Mouse (Mus musculus) stomach, embryonic 16.5 days (tissue): ENCODE measurements around the gene Gm28308. TPM values are rescaled to one million over a fixed set of nuclear protein-coding genes. Genes with fewer than 3 reads are reported as not detected.

ENCODE experiments used
- ATAC-seq: fragments of 200-750 bp; cut with Nextera tagmentation; 2 replicates; pipeline ENCODE4 v1.8.0; 2017; ENCODE audit warnings: moderate number of reproducible peaks, moderate TSS enrichment; ENCODE audit not compliant: insufficient read depth, low FRiP score
- H3K27ac ChIP-seq: fragments of 300-500 bp; sonication (generic); 2 replicates; pipeline ENCODE4 v1.5.1; 2014; ENCODE audit warnings: low read length
- H3K27me3 ChIP-seq: fragments of 300-500 bp; sonication (generic); 2 replicates; pipeline ENCODE4 v1.6.1; 2014; ENCODE audit warnings: low read length, control low read depth, mixed read lengths; ENCODE audit not compliant: control insufficient read depth, insufficient read depth
- H3K36me3 ChIP-seq: fragments of 300-500 bp; sonication (generic); 2 replicates; pipeline ENCODE4 v1.6.1; 2014; ENCODE audit warnings: low read length; ENCODE audit not compliant: control insufficient read depth, insufficient read depth
- H3K4me1 ChIP-seq: fragments of 300-500 bp; sonication (generic); 2 replicates; pipeline ENCODE4 v1.6.1; 2014; ENCODE audit warnings: low read length, control low read depth, mixed read lengths; ENCODE audit not compliant: control insufficient read depth, insufficient read depth
- H3K4me2 ChIP-seq: fragments of 300-500 bp; sonication (generic); 2 replicates; pipeline ENCODE4 v1.6.1; 2014; ENCODE audit warnings: low read depth, low read length, mixed read lengths
- H3K4me3 ChIP-seq: fragments of 300-500 bp; sonication (generic); replicated peaks from 2 replicates; pipeline ENCODE4 v1.5.1; 2014; ENCODE audit warnings: mild to moderate bottlenecking, low read length
- H3K9ac ChIP-seq: fragments of 300-500 bp; sonication (generic); 2 replicates; pipeline ENCODE4 v1.6.1; 2014; ENCODE audit warnings: low read length
- H3K9me3 ChIP-seq: fragments of 300-500 bp; sonication (generic); replicated peaks from 2 replicates; pipeline ENCODE4 v1.6.1; 2016; ENCODE audit warnings: low read length, control low read depth; ENCODE audit not compliant: control insufficient read depth
- WGBS: fragments of 180-500 bp; shearing (Covaris S2); extraction: QIAGEN DNeasy Blood & Tissue Kit; methylation state at CpG from one replicate; pipeline ENCODE4 v1.1.7; 2014; 5-methylcytosine and 5-hydroxymethylcytosine counted together
- polyA plus RNA-seq: library from polyadenylated mRNA; unstranded; fragments of >200 nt; fragmentation: Nextera tagmentation; extraction: Ambion mirVana; gene quantifications from 2 replicates; pipeline ENCODE4 v1.2.1, GENCODE M21; 2015

Gene Gm28308
- polyA plus RNA-seq, 1 experiment from 2014 or later: not detected

- Histone ChIP-seq H3K4me2 (no peak overlapping the region), H3K9ac (no peak overlapping the region), H3K27me3 (peaks cover 94% of the 10 kb centered on the region), H3K9me3 (no peaks in the 10 kb centered on the region), H3K4me1 (peaks cover 8% of the 10 kb centered on the region), H3K36me3 (no peaks in the 10 kb centered on the region), H3K27ac (no peak overlapping the region), H3K4me3 (no peak overlapping the region)
- 3% methylated on average over 9 of the region's 9 CpGs for WGBS
- ATAC-seq: no peak
Observed at GRCm38 (mm10) chr6:52241001-52241621, 28.0 kb upstream of the Gm28308 start.

GRCm38 (mm10) chr6:52240389-52241000 lies 27.4 kb upstream of the Gm28308 start, which contains the start of gene Hoxa10:
Hoxa10 (minus strand) TSS chr6:52240854.
- peak; percentile 53 for ATAC-seq
- Histone ChIP-seq H3K27ac (no peak within 1 kb of the TSS), H3K27me3 (peaks cover 94% of the 10 kb centered on the region)

GRCm38 (mm10) chr6:52239625-52240388 lies 26.7 kb upstream of the Gm28308 start:
- Histone ChIP-seq H3K4me3 (peak overlapping the region; percentile 19), H3K9me3 (no peaks in the 10 kb centered on the region), H3K27me3 (peaks cover 94% of the 10 kb centered on the region), H3K4me2 (peak overlapping the region; percentile 30), H3K27ac (no peak overlapping the region), H3K36me3 (no peaks in the 10 kb centered on the region), H3K4me1 (peaks cover 4% of the 10 kb centered on the region; the same call in 1 of the 2 replicates), H3K9ac (no peak overlapping the region)
- WGBS: 2% methylated on average over 30 of the region's 30 CpGs
- ATAC-seq: no peak

More at GRCm38 (mm10) chr6:52240389-52241000, 27.4 kb upstream of the Gm28308 start, which contains the start of gene Hoxa10:
- under 1% methylated on average over 35 of the region's 35 CpGs for WGBS
- H3K36me3 ChIP-seq: no peaks in the 10 kb centered on the region
- H3K9ac ChIP-seq: no peak within 1 kb of the TSS
- H3K4me2 ChIP-seq: peak within 1 kb of the TSS; percentile 30
- H3K4me3 ChIP-seq: peak within 1 kb of the TSS; percentile 19
- no peaks in the 10 kb centered on the region for H3K9me3 ChIP-seq
- peaks cover 8% of the 10 kb centered on the region for H3K4me1 ChIP-seq

- peaks cover 6% of the 10 kb centered on the region; the same call in 1 of the 2 replicates for H3K4me1 ChIP-seq
- no peak overlapping the region for H3K4me3 ChIP-seq
- no peaks in the 10 kb centered on the region for H3K36me3 ChIP-seq
- no peaks in the 10 kb centered on the region for H3K9me3 ChIP-seq
- H3K27me3 ChIP-seq: peaks cover 93% of the 10 kb centered on the region
- H3K4me2 ChIP-seq: no peak overlapping the region
- no peak overlapping the region for H3K27ac ChIP-seq
- H3K9ac ChIP-seq: no peak overlapping the region
- ATAC-seq: no peak
- 3% methylated on average over 7 of the region's 7 CpGs for WGBS
Observed at GRCm38 (mm10) chr6:52238976-52239375, 25.8 kb upstream of the Gm28308 start.

GRCm38 (mm10) chr6:52238155-52238545 lies 25.0 kb upstream of the Gm28308 start:
- peaks cover 8% of the 10 kb centered on the region; the same call in 1 of the 2 replicates for H3K4me1 ChIP-seq
- H3K4me2 ChIP-seq: no peak overlapping the region
- no peak overlapping the region for H3K4me3 ChIP-seq
- H3K27me3 ChIP-seq: peaks cover 92% of the 10 kb centered on the region
- H3K9me3 ChIP-seq: no peaks in the 10 kb centered on the region
- 3% methylated on average over 7 of the region's 7 CpGs for WGBS
- ATAC-seq: no peak
- no peaks in the 10 kb centered on the region for H3K36me3 ChIP-seq
- H3K27ac ChIP-seq: no peak overlapping the region
- no peak overlapping the region for H3K9ac ChIP-seq

GRCm38 (mm10) chr6:52237346-52238154 lies 24.4 kb upstream of the Gm28308 start:
- Histone ChIP-seq H3K9ac (no peak overlapping the region), H3K27me3 (peaks cover 92% of the 10 kb centered on the region), H3K9me3 (no peaks in the 10 kb centered on the region), H3K27ac (no peak overlapping the region), H3K4me1 (peaks cover 8% of the 10 kb centered on the region; the same call in 1 of the 2 replicates), H3K4me3 (no peak overlapping the region), H3K36me3 (no peaks in the 10 kb centered on the region), H3K4me2 (no peak overlapping the region)
- ATAC-seq: no peak
- WGBS: 10% methylated on average over 10 of the region's 10 CpGs

GRCm38 (mm10) chr6:52236806-52237205 lies 23.7 kb upstream of the Gm28308 start:
- Histone ChIP-seq H3K27me3 (peaks cover 91% of the 10 kb centered on the region), H3K4me1 (peaks cover 8% of the 10 kb centered on the region; the same call in 1 of the 2 replicates), H3K27ac (no peak overlapping the region), H3K36me3 (no peaks in the 10 kb centered on the region), H3K4me3 (no peak overlapping the region), H3K9ac (no peak overlapping the region), H3K9me3 (no peaks in the 10 kb centered on the region), H3K4me2 (no peak overlapping the region)
- ATAC-seq: no peak
- WGBS: 18% methylated on average over 3 of the region's 3 CpGs

GRCm38 (mm10) chr6:52235866-52236265 lies 22.7 kb upstream of the Gm28308 start:
- Histone ChIP-seq H3K4me2 (no peak overlapping the region), H3K4me3 (no peak overlapping the region), H3K27ac (no peak overlapping the region), H3K36me3 (no peaks in the 10 kb centered on the region), H3K4me1 (peaks cover 8% of the 10 kb centered on the region; the same call in 1 of the 2 replicates), H3K27me3 (peaks cover 87% of the 10 kb centered on the region), H3K9me3 (no peaks in the 10 kb centered on the region), H3K9ac (no peak overlapping the region)
- 21% methylated on average over 6 of the region's 6 CpGs for WGBS
- ATAC-seq: no peak
